Mouse (Mus musculus): ENCODE results near the gene Apol11b.
"Not testable (repeated sequence)": the region's sequence is repeated elsewhere in the genome, so short reads cannot be mapped to it uniquely, and the experiment has no call there.

The Apol11b gene

DNA sequence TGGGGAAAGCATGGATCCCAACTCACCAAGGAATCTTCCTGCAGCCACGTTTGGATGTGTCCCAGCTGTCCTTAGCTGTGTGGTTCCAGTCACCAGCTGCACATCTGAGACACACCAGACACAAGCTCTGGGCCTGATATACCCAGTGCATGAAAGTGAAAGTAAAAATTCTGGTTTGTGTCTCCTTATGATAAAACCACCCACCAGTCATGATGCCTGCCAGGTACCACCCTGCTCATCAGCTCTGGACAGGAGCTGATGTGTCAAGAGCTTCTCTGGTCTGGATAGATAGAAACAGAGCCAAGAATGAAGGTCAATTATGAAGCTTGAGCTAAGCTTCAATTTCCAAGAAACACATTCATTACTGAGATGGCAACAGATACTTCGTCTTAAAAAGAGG, at the start of gene Apol11b:
Apol11b (minus strand) TSS at position 111 of the 400 bp plus-strand sequence.
- CTCF ChIA-PET = not testable (repeated sequence)

DNA sequence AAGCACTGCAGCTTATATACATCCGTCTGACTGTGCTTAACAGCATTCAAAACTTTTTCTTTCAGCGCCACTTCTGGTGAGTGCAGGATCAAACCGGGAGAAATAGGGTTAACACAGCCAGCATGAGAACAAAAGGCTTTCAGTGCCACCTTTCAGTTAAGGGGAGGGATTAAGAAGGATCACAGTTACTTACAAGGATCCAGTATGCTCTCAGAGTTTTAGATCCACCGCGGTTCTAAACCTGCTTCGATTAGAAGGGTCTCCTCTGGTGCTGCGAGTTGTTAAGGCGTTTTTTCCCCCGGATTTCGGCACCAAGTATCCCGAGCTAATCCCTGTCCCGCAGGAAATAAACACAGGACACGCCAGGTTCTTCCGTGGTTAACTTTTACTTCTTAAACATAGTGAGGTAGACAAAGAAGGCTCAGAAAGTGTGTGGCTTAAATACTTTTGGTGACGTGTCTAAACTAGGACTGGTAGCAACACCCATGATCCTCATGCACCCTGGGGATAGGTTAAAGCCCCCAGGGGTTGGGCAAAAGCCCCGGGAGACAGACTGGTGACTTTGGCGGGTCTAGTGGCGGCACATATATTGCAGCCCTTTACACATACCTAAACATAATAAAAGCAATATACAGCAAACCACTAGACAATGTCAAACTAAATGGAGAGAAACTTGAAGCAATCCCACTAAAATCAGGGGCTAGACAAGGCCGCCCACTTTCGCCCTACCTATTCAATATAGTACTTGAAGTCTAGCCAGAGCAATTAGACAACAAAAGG, 48.6 kb upstream of the Apol11b start:
- CTCF ChIA-PET = not testable (repeated sequence)

DNA sequence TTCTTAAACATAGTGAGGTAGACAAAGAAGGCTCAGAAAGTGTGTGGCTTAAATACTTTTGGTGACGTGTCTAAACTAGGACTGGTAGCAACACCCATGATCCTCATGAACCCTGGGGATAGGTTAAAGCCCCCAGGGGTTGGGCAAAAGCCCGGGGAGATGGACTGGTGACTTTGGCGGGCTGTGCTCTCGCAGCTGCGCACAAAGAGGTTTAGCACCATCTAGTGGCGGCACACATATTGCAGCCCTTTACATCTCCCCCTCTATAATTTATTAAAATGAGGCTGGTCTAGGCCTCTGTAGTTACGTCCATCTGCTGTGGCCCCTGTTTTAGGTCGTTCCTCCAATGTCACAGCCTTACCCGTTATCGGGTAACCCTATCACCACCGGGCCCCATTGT, 40.9 kb upstream of the Apol11b start:
- CTCF ChIA-PET = not testable (repeated sequence)

DNA sequence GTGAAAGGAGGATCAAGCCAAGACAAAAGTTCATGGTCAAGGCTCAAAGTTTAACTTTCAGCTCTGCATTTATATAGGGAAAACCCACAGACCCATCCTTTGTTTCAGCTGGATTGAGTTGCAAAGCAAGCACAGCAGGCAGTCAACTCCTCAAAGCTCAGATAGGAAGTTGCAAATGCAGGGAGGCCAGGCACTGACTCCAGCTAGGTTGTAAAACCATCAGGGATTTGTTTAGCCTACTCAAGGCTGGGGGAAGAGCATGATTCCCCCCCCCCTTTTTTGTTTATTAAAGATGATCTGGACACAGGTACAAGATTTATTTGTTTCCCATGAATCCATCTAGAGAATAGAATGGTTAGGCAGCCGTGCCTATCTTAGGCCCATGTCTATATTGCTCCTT, 31.0 kb upstream of the Apol11b start:
- CTCF ChIA-PET = not testable (repeated sequence)

GRCm38 (mm10) chr15:77661841-77662240, 18.8 kb upstream of the Apol11b start:
- CTCF ChIA-PET = not testable (repeated sequence)

DNA sequence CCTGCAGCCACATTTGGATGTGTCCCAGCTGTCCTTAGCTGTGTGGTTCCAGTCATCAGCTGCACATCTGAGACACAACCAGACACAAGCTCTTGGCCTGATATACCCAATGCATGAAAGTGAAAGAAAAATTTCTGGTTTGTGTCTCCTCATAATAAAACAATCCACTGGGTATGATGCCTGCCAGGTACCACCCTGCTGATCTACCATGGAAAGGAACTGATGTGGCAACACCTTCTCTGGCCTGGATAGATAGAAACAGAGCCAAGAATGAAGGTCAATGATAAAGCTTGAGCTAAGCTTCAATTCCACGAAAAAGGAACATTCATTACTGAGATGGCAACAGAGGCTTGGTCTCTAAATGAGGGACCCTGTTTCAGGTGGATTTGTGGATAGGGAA, 16.7 kb upstream of the Apol11b start:
- CTCF ChIA-PET = not testable (repeated sequence)

DNA sequence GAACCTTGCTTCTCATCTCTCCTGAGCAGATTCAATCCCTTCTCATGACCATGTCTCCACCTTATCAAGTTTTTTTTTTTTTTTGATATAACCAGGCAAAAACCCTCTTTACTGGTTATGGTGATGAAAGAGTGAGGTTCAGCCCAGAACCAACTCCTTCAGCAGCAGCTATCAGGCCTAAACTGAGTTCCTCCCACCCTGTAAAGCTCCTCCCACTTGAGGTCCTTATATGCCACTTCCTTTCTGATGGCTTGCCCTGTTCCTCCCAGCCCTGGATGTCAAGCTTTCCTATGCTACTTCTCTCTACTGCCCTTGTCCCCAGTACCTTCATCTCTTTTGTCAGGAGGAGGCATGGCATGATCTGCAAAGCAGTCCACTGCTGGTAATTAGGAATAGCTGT, 8.1 kb upstream of the Apol11b start:
- CTCF ChIA-PET = not testable (repeated sequence)

GRCm38 (mm10) chr15:77629822-77630221, 13.3 kb downstream of the Apol11b start:
- CTCF ChIA-PET = not testable (repeated sequence)

GRCm38 (mm10) chr15:77628647-77629046, 14.4 kb downstream of the Apol11b start:
- CTCF ChIA-PET = not testable (repeated sequence)

DNA sequence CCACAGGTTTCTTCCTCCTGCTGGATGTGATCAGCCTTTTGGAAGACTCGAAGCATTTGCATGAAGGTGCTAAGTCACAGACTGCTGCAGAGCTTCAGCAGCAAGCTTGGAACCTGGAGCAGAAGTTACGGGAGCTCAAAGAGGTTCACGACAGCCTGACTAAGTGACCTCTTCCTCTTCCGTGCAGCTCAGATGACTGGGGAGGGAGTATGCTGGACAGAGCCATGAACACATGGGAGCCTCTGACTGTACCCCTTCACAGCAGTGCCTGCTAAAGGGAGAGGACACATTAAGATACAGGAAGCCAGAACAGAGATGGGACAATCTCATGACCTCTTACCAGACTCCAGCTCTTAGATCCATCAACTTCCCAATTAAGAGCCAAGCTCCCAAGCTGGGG, 16.6 kb downstream of the Apol11b start:
- CTCF ChIA-PET = not testable (repeated sequence)

DNA sequence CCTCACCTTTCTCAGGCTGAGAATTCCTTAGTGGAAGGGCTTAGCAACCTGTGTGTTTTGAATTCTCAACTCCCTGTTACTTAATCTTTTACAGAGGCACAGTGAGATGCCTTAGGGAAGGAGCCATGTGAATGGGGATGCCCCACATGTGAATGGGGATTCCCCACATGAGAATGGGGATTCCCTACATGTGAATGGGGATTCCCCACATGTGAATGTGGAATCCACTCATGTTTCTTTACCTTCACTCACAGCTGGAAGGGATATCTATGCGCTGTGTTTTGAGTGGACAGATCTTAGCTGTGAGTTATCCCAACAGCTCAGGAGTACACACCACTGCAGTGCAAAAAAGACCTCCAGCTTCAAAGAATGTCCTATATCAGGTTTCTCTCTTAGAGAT, 18.4 kb downstream of the Apol11b start:
- CTCF ChIA-PET = no interaction called here

DNA sequence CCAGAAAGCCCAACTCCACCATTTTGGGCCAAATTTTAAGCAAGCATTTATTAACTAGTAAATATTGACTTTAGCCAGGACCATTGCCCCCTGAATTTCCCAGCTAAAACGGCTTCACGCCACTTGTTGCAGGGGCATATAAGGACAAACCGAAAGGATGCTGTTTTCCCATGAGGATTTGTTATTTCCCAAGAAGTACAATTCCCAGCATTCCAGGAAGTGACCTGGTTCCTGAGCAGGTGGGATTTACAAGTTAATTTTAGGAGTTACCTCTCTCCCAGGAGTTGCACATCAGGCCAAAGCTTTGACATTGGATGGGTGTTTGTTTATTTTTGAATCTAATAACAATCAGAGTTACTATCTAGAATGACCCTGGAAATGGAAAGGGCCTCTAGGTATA, 37.0 kb downstream of the Apol11b start:
- CTCF ChIA-PET = no interaction called here

- CTCF ChIA-PET = no interaction called here
Measured at GRCm38 (mm10) chr15:77598958-77599357, 44.1 kb downstream of the Apol11b start, which contains the start of gene Gm36245. Gene Gm36245 (plus strand): TSS chr15:77599258.

- CTCF ChIA-PET = no interaction called here
Measured at GRCm38 (mm10) chr15:77598429-77598828, 44.7 kb downstream of the Apol11b start.

GRCm38 (mm10) chr15:77595961-77596360, 47.1 kb downstream of the Apol11b start, which contains the start of gene Apol10b:
Gene Apol10b (minus strand): TSS chr15:77596125.
- CTCF ChIA-PET = no interaction called here

GRCm38 (mm10) chr15:77593557-77593956, 49.5 kb downstream of the Apol11b start:
- CTCF ChIA-PET = no interaction called here

DNA sequence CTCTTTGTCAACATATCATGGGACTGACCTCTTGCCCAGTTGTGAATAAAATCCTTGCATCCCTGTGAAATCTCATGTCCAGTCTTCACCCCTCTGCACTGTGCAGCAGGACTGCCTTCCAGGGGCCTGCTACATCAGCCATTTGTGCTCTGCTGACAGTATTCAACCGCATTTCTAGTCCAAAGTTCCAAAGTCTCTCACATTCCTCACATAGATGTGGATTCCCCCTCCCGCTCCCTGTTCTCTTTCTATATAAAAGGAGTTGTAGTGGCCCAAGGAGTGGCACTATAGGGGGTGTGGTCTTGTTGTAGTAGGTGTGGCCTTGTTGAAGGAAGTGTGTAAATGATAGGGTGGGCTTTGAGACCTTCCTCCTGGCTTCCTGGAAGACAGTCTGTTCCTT, 52.2 kb downstream of the Apol11b start:
- CTCF ChIA-PET = no interaction called here

- CTCF ChIA-PET = no interaction called here
Measured at GRCm38 (mm10) chr15:77588981-77589380, 54.1 kb downstream of the Apol11b start.

DNA sequence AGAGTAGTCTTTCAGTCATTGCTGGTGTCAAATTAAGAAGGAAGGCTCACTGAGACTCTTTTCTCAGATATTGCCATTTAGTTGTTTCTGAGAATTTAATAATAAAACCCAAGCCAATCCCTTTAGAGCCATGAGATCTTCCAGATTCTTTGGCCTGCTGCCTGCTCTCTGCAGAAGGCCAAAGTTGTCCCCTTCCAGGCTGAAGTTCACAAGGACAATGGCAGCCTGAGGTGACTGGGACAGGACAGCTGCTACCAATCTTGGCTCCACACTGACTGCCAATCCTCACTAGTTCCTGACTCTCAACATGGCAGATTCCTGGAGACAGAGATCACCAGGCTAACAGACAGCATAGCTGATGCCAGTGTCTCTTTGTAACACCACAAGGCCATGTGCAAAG, 56.1 kb downstream of the Apol11b start:
- CTCF ChIA-PET = no interaction called here
